Mouse (Mus musculus) frontal cortex, adult 2 months (tissue): ENCODE results near the gene Col4a2. TPM values are rescaled to one million over a fixed set of nuclear protein-coding genes. Genes with fewer than 3 reads are reported as not detected.

Experiments
- DNase-seq, 2 experiments: peaks; one replicate each; pipeline ENCODE4 v3.0.0; 2022; ENCODE audit warnings: low spot score in 1 of 2; ENCODE audit errors: extremely low spot score in 1 of 2
- polyA plus RNA-seq: library from polyadenylated mRNA; depleted of rRNA; stranded (reverse); fragments of >200 nt; gene quantifications from 2 replicates; pipeline ENCODE4 v1.2.3, GENCODE M21; 2012

Gene Col4a2
- polyA plus RNA-seq, 1 experiment, result 39.7 TPM

- DNase-seq, result no peak
Measured at GRCm38 (mm10) chr8:11377391-11378210, 65.0 kb downstream of the Col4a2 start.

- DNase-seq, result no peak
Measured at GRCm38 (mm10) chr8:11379590-11379989, 67.0 kb downstream of the Col4a2 start.

- DNase-seq, result no peak
Measured at GRCm38 (mm10) chr8:11381544-11381943, 68.9 kb downstream of the Col4a2 start.

- DNase-seq, result peak; percentile 74 to 87
Measured at GRCm38 (mm10) chr8:11382059-11382810, 69.6 kb downstream of the Col4a2 start.

- peak; percentile 29 to 64 for DNase-seq
Measured at GRCm38 (mm10) chr8:11382933-11383332, 70.3 kb downstream of the Col4a2 start.

- no peak for DNase-seq
Measured at GRCm38 (mm10) chr8:11383379-11383778, 70.8 kb downstream of the Col4a2 start.

- DNase-seq, result no peak
Measured at GRCm38 (mm10) chr8:11384841-11385240, 72.2 kb downstream of the Col4a2 start.

- DNase-seq, result peak in 1 of 2 experiments; percentile 47
Measured at GRCm38 (mm10) chr8:11385272-11385905, 72.8 kb downstream of the Col4a2 start.

- DNase-seq, result no peak
Measured at GRCm38 (mm10) chr8:11387282-11387681, 74.7 kb downstream of the Col4a2 start.

GRCm38 (mm10) chr8:11389275-11390050 lies 76.9 kb downstream of the Col4a2 start:
- DNase-seq, result no peak

GRCm38 (mm10) chr8:11392739-11393138 lies 80.1 kb downstream of the Col4a2 start:
- peak in 1 of 2 experiments; percentile 77 for DNase-seq

- no peak for DNase-seq
Measured at GRCm38 (mm10) chr8:11393161-11393560, 80.6 kb downstream of the Col4a2 start.

GRCm38 (mm10) chr8:11393607-11394006 lies 81.0 kb downstream of the Col4a2 start:
- no peak for DNase-seq

- DNase-seq, result no peak
Measured at GRCm38 (mm10) chr8:11394773-11395172, 82.2 kb downstream of the Col4a2 start.

- DNase-seq, result no peak
Measured at GRCm38 (mm10) chr8:11395601-11396000, 83.0 kb downstream of the Col4a2 start.

- DNase-seq, result no peak
Measured at GRCm38 (mm10) chr8:11396111-11396510, 83.5 kb downstream of the Col4a2 start.

- DNase-seq, result no peak
Measured at GRCm38 (mm10) chr8:11397126-11397525, 84.5 kb downstream of the Col4a2 start.

GRCm38 (mm10) chr8:11399706-11400105 lies 87.1 kb downstream of the Col4a2 start:
- no peak for DNase-seq

GRCm38 (mm10) chr8:11400244-11400643 lies 87.6 kb downstream of the Col4a2 start:
- DNase-seq, result no peak

GRCm38 (mm10) chr8:11401183-11401582 lies 88.6 kb downstream of the Col4a2 start:
- DNase-seq, result no peak
